Mouse (Mus musculus): ENCODE measurements around the gene Thbd. TPM values are rescaled to one million over a fixed set of nuclear protein-coding genes. Genes with fewer than 3 reads are reported as not detected.

The Thbd gene
- total RNA-seq (2023) = 12.5 and 14.6 TPM in 2 replicates

DNA sequence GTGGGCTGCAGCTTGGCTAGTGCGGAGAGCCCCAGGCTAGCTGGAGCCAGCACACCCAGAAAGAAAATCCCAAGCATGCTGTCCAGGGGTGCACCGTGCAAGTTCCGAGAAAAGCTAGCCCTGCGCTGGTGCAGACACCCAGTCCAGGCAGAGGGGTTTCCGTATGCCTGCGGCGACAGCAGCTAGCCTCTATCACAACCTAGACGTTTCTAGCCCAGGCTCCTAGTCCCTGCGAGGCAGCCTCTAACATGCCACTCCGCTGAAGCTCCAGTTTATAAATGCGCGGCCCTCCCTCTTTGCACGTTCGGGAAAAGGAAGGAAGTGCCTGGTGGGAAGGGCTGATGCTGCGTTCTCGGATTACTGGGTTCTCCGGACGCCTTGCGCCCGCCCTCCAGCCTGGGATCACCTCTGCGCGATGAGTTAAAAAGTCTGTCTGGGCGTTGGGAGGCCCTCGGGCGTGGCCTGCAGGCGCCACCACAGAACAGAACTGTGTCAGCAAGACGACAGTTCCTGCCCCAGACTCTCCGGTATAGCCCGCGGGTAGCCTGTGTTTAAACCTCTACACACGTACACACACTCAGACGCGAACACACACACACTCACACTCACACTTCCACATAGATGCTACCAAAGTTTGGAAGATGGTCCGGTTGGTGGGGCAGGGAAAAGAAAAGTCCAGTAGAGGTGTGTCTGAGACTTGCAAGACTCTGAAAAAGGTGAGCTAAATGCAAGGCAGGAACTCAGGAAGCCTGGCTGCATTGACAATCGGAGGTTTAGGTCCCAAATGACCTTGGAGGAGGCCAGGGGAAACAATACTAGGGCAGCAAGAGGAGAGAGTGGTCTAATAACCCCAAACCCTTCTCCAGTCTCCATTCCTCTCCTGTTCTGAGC, at the start of gene Thbd:
Thbd (minus strand) TSS at position 319 of the 891 bp plus-strand sequence.

GRCm38 (mm10) chr2:148443249-148443958, 35.4 kb upstream of the Thbd start, which contains the start of gene Cd93:
Gene Cd93 (minus strand): TSS chr2:148443563.

GRCm38 (mm10) chr2:148395131-148396051, 12.6 kb downstream of the Thbd start, which contains the start of gene Sstr4:
Gene Sstr4 (plus strand): TSS chr2:148395344.

Other genes with a start within 250 kb of the Thbd start
- 1.4 and 2.5 TPM in 2 replicates for gene Sstr4, start 12.8 kb downstream of the Thbd start, total RNA-seq (2023)
- 45.2 and 45.9 TPM in 2 replicates for gene Cd93, start 35.4 kb upstream of the Thbd start, total RNA-seq (2023)

All from neutrophil, adult 65 days (primary cell).